19 mouse cellular contexts compared by ENCODE assay signal in genomic region chr3:51841177-51841576, GRCm38 (mm10).
DNase-seq lines count a peak whose midpoint lies in the region; ATAC-seq lines count a peak whose summit lies in the region.
"Had no signal": no experiment of that assay in that cellular context is flagged by ENCODE, and none has a peak within 500 bp of the region (broad histone marks: within the 10 kb centered on the region; RNA-seq: fewer than 3 reads in every experiment).

No protein-coding gene starts in this region.

- H3K36me3 ChIP-seq in forebrain, embryonic 11.5 days (ENCODE audit: control insufficient read depth, insufficient read depth, low read length), result no peaks in the 10 kb centered on the region
- no peaks in the 10 kb centered on the region for H3K36me3 ChIP-seq in forebrain, embryonic 10.5 days (replicated peaks)
- no peaks in the 10 kb centered on the region for H3K36me3 ChIP-seq in midbrain, embryonic 11.5 days (ENCODE audit: control insufficient read depth, insufficient read depth, low read length)
- no peaks in the 10 kb centered on the region for H3K36me3 ChIP-seq in midbrain, embryonic 10.5 days
- no peaks in the 10 kb centered on the region for H3K36me3 ChIP-seq in hindbrain, embryonic 15.5 days
- no peaks in the 10 kb centered on the region for H3K36me3 ChIP-seq in neural tube, embryonic 15.5 days
- H3K36me3 ChIP-seq: heart, embryonic 12.5 days; intestine, embryonic 15.5 days; limb, embryonic 12.5 days; liver, embryonic 13.5 days; midbrain, embryonic 12.5 days; neural tube, embryonic 12.5 days had no signal

- 78% methylated on average over 6 of the region's 6 CpGs for WGBS in forebrain, embryonic 11.5 days
- WGBS in forebrain, embryonic 10.5 days, result 89% methylated on average over 6 of the region's 6 CpGs
- 89% methylated on average over 6 of the region's 6 CpGs for WGBS in midbrain, embryonic 11.5 days
- WGBS in midbrain, embryonic 10.5 days, result 89% methylated on average over 6 of the region's 6 CpGs
- WGBS in hindbrain, embryonic 15.5 days, result 49% methylated on average over 6 of the region's 6 CpGs
- 56% methylated on average over 6 of the region's 6 CpGs for WGBS in neural tube, embryonic 15.5 days

- ATAC-seq in forebrain, embryonic 11.5 days (replicated peaks; ENCODE audit: low FRiP score), result 0 out of 2 replicates have a peak, but pooled peaks have one; percentile 15
- peak; percentile 50; the same call in 1 of the 2 replicates for ATAC-seq in midbrain, embryonic 11.5 days (ENCODE audit: low FRiP score)
- ATAC-seq in hindbrain, embryonic 15.5 days (ENCODE audit: low FRiP score, low read depth), result peak; percentile 59; the same call in 1 of the 2 replicates
- ATAC-seq in neural tube, embryonic 15.5 days (ENCODE audit: low FRiP score), result peak; percentile 43; the same call in 1 of the 2 replicates
- ATAC-seq: intestine, embryonic 15.5 days had no signal

- no peak overlapping the region for H3K27ac ChIP-seq in forebrain, embryonic 11.5 days (ENCODE audit: low read depth, low read length)
- H3K27ac ChIP-seq in forebrain, embryonic 10.5 days, result no peak overlapping the region
- no peak overlapping the region for H3K27ac ChIP-seq in midbrain, embryonic 11.5 days (ENCODE audit: low read depth, low read length)
- H3K27ac ChIP-seq in midbrain, embryonic 10.5 days (replicated peaks), result no peak overlapping the region
- 0 out of 2 replicates have a peak overlapping the region, but pooled peaks have one; percentile 24 for H3K27ac ChIP-seq in hindbrain, embryonic 15.5 days (replicated peaks)
- H3K27ac ChIP-seq in neural tube, embryonic 15.5 days (replicated peaks), result no peak overlapping the region
- H3K27ac ChIP-seq: intestine, embryonic 15.5 days; left cerebral cortex, adult 2 months; limb, embryonic 12.5 days; liver, embryonic 13.5 days; midbrain, embryonic 12.5 days; neural tube, embryonic 12.5 days had no signal

- H3K4me1 ChIP-seq in forebrain, embryonic 11.5 days (replicated peaks; ENCODE audit: control insufficient read depth, insufficient read depth, low read length), result 0 out of 2 replicates have a peak, but pooled peaks cover 2% of the 10 kb centered on the region
- H3K4me1 ChIP-seq in forebrain, embryonic 10.5 days, result peaks cover 19% of the 10 kb centered on the region
- no peaks in the 10 kb centered on the region for H3K4me1 ChIP-seq in midbrain, embryonic 11.5 days (ENCODE audit: control insufficient read depth, insufficient read depth, low read length)
- H3K4me1 ChIP-seq in midbrain, embryonic 10.5 days, result peaks cover 10% of the 10 kb centered on the region; the same call in 1 of the 2 replicates
- H3K4me1 ChIP-seq in hindbrain, embryonic 15.5 days (replicated peaks), result peaks cover 19% of the 10 kb centered on the region
- H3K4me1 ChIP-seq in neural tube, embryonic 15.5 days, result peaks cover 12% of the 10 kb centered on the region
- H3K4me1 ChIP-seq: neural tube, embryonic 12.5 days had no signal

- no peak for DNase-seq in forebrain, embryonic 11.5 days (ENCODE audit: low spot score)
- no peak for DNase-seq in forebrain, embryonic 10.5 days (ENCODE audit: extremely low spot score, low spot score)
- DNase-seq in midbrain, embryonic 11.5 days (ENCODE audit: low spot score, missing footprints), result no peak
- no peak for DNase-seq in midbrain, embryonic 10.5 days (ENCODE audit: low spot score)
- no peak for DNase-seq in layer of hippocampus, postnatal 10 days (ENCODE audit: low spot score in 2 of 2)
- DNase-seq in spleen, postnatal 10 days (ENCODE audit: low spot score in 2 of 2), result no peak
- DNase-seq: cerebellum, postnatal 10 days; liver, embryonic 13.5 days; lung, postnatal 14 days; right cerebral cortex, postnatal 4 days; thymus, postnatal 4 days had no signal

- H3K27me3 ChIP-seq in forebrain, embryonic 11.5 days (ENCODE audit: control insufficient read depth, insufficient read depth, low read length), result no peaks in the 10 kb centered on the region
- no peaks in the 10 kb centered on the region for H3K27me3 ChIP-seq in forebrain, embryonic 10.5 days (ENCODE audit: poor library complexity, severe bottlenecking)
- no peaks in the 10 kb centered on the region for H3K27me3 ChIP-seq in midbrain, embryonic 11.5 days (ENCODE audit: control insufficient read depth, insufficient read depth, low read length)
- no peaks in the 10 kb centered on the region for H3K27me3 ChIP-seq in midbrain, embryonic 10.5 days (ENCODE audit: low read depth, poor library complexity, severe bottlenecking)
- no peaks in the 10 kb centered on the region for H3K27me3 ChIP-seq in hindbrain, embryonic 15.5 days
- H3K27me3 ChIP-seq in neural tube, embryonic 15.5 days (replicated peaks), result no peaks in the 10 kb centered on the region
- H3K27me3 ChIP-seq: heart, embryonic 12.5 days; intestine, embryonic 15.5 days; limb, embryonic 12.5 days; liver, embryonic 13.5 days; midbrain, embryonic 12.5 days; neural tube, embryonic 12.5 days had no signal

- H3K9me3 ChIP-seq in forebrain, embryonic 11.5 days (ENCODE audit: control insufficient read depth, low read length), result no peaks in the 10 kb centered on the region
- no peaks in the 10 kb centered on the region for H3K9me3 ChIP-seq in forebrain, embryonic 10.5 days
- H3K9me3 ChIP-seq in midbrain, embryonic 11.5 days (ENCODE audit: control insufficient read depth, low read length), result no peaks in the 10 kb centered on the region
- H3K9me3 ChIP-seq in midbrain, embryonic 10.5 days (replicated peaks), result no peaks in the 10 kb centered on the region
- no peaks in the 10 kb centered on the region for H3K9me3 ChIP-seq in hindbrain, embryonic 15.5 days
- H3K9me3 ChIP-seq in neural tube, embryonic 15.5 days (replicated peaks), result no peaks in the 10 kb centered on the region
- H3K9me3 ChIP-seq: heart, embryonic 12.5 days; intestine, embryonic 15.5 days; limb, embryonic 12.5 days; liver, embryonic 13.5 days; midbrain, embryonic 12.5 days; neural tube, embryonic 12.5 days had no signal

- H3K4me3 ChIP-seq in forebrain, embryonic 11.5 days (ENCODE audit: low read depth, low read length), result no peak overlapping the region
- H3K4me3 ChIP-seq in forebrain, embryonic 10.5 days, result no peak overlapping the region
- H3K4me3 ChIP-seq in midbrain, embryonic 11.5 days (ENCODE audit: low read depth, low read length), result no peak overlapping the region
- H3K4me3 ChIP-seq in midbrain, embryonic 10.5 days, result no peak overlapping the region
- no peak overlapping the region for H3K4me3 ChIP-seq in hindbrain, embryonic 15.5 days
- no peak overlapping the region for H3K4me3 ChIP-seq in neural tube, embryonic 15.5 days (replicated peaks)
- H3K4me3 ChIP-seq: heart, embryonic 12.5 days; intestine, embryonic 15.5 days; left cerebral cortex, adult 2 months; limb, embryonic 12.5 days; liver, embryonic 13.5 days; midbrain, embryonic 12.5 days; neural tube, embryonic 12.5 days had no signal

- no peak overlapping the region for H3K4me2 ChIP-seq in forebrain, embryonic 11.5 days (ENCODE audit: low read depth, low read length, severe bottlenecking)
- H3K4me2 ChIP-seq in midbrain, embryonic 11.5 days, result no peak overlapping the region
- H3K4me2 ChIP-seq in hindbrain, embryonic 15.5 days, result 0 out of 2 replicates have a peak overlapping the region, but pooled peaks have one; percentile 3
- H3K4me2 ChIP-seq in neural tube, embryonic 15.5 days, result no peak overlapping the region
- H3K4me2 ChIP-seq: heart, embryonic 12.5 days; intestine, embryonic 15.5 days; limb, embryonic 12.5 days; liver, embryonic 13.5 days; midbrain, embryonic 12.5 days; neural tube, embryonic 12.5 days had no signal

- no peak overlapping the region for H3K9ac ChIP-seq in forebrain, embryonic 11.5 days (ENCODE audit: low read length)
- H3K9ac ChIP-seq in midbrain, embryonic 11.5 days (ENCODE audit: low read length), result no peak overlapping the region
- H3K9ac ChIP-seq in hindbrain, embryonic 15.5 days, result no peak overlapping the region
- H3K9ac ChIP-seq in neural tube, embryonic 15.5 days (replicated peaks), result no peak overlapping the region
- H3K9ac ChIP-seq: heart, embryonic 12.5 days; intestine, embryonic 15.5 days; limb, embryonic 12.5 days; liver, embryonic 13.5 days; midbrain, embryonic 12.5 days; neural tube, embryonic 12.5 days had no signal
